Mouse (Mus musculus): ENCODE measurements around the gene Catsper4. TPM values are rescaled to one million over a fixed set of nuclear protein-coding genes. Genes with fewer than 3 reads are reported as not detected.

Catsper4 gene
- polyA plus RNA-seq, 1 experiment from 2014 or later: 0.32 TPM

DNA sequence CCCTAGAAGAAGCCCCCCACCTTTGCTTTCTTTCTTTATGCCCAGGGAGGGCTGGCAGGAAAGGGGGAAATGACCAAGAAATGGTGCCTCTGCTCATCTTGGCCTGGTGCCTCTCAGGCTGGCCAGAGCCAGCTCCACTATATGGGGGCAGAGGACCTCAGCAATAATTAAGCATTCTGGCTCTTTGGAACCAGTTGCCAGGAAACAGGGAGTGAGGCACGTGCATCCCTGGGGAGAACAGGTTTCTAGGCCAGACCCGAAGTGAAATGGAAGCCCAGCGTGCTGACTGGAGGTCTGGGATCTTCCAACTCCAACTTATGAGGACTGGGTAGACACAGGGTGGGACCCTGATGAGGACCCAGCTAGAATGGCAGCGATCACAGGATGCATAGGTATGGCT lies 19.1 kb upstream of the Catsper4 start:
- Histone ChIP-seq H3K4me2 (replicated peaks; ENCODE audit: low read depth, low read length) (no peak overlapping the region), H3K4me1 (ENCODE audit: control insufficient read depth, insufficient read depth, low read length) (peaks cover 20% of the 10 kb centered on the region), H3K9me3 (ENCODE audit: control insufficient read depth, low read depth, low read length) (no peaks in the 10 kb centered on the region), H3K36me3 (ENCODE audit: control insufficient read depth, insufficient read depth, low read length) (no peaks in the 10 kb centered on the region), H3K27me3 (ENCODE audit: control insufficient read depth, insufficient read depth, low read length) (peaks cover 14% of the 10 kb centered on the region; the same call in 1 of the 2 replicates), H3K9ac (replicated peaks; ENCODE audit: low read depth, low read length) (no peak overlapping the region), H3K27ac (ENCODE audit: low read length) (no peak overlapping the region), H3K4me3 (ENCODE audit: low read depth, low read length) (no peak overlapping the region)
- ATAC-seq (ENCODE audit: insufficient number of reproducible peaks, insufficient read depth, low FRiP score, low read depth): no peak
- WGBS: 59% methylated on average over 4 of the region's 4 CpGs

DNA sequence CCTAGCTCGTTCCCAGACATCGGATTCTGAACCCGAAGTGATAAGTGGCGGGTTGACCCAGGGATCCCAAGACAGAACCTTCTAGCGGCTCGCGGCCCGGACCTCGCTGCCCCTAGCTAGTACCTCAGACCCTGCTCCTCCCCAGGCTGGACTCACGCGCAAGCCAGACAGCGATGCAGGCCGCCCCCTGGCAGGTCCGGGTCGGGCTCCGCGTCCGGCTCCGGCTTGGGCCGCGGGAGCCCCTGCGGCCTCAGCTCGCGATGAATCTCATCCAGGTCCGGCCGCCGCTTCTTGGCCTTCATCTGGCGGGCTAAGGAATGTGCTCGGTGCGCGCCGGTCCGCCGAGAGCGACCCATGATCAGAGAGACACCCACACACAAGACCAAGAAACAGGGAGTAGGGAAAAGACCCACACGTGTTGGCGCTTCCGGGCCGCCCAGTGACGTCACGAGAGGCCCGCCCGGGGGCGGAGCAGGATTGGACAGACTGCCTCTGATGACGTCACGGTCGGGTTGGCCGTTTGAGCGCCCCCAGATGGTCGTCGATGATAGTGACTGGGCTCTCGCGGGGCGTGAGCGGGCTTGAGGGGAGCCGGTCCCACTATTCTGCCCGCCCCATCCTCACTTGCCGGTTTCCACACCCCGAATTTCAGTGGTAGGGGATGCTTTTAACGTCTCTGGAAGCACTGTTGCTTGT lies 18.1 kb upstream of the Catsper4 start, which contains the start of gene Zfp593:
Gene Zfp593 (minus strand): TSS at position 445 of the 696 bp plus-strand sequence.
- H3K4me3 ChIP-seq (ENCODE audit: low read depth, low read length): peak within 1 kb of the TSS; percentile 53
- peak within 1 kb of the TSS; percentile 87 for H3K4me2 ChIP-seq (replicated peaks; ENCODE audit: low read depth, low read length)
- no peaks in the 10 kb centered on the region for H3K36me3 ChIP-seq (ENCODE audit: control insufficient read depth, insufficient read depth, low read length)
- H3K9ac ChIP-seq (replicated peaks; ENCODE audit: low read depth, low read length): peak within 1 kb of the TSS; percentile 77
- peak; percentile 74 for ATAC-seq (ENCODE audit: insufficient number of reproducible peaks, insufficient read depth, low FRiP score, low read depth)
- H3K4me1 ChIP-seq (ENCODE audit: control insufficient read depth, insufficient read depth, low read length): peaks cover 15% of the 10 kb centered on the region
- 0 out of 2 replicates have a peak, but pooled peaks cover 7% of the 10 kb centered on the region for H3K27me3 ChIP-seq (ENCODE audit: control insufficient read depth, insufficient read depth, low read length)
- WGBS: under 1% methylated on average over 60 of the region's 60 CpGs
- H3K9me3 ChIP-seq (ENCODE audit: control insufficient read depth, low read depth, low read length): no peaks in the 10 kb centered on the region
- H3K27ac ChIP-seq (ENCODE audit: low read length): no peak within 1 kb of the TSS

DNA sequence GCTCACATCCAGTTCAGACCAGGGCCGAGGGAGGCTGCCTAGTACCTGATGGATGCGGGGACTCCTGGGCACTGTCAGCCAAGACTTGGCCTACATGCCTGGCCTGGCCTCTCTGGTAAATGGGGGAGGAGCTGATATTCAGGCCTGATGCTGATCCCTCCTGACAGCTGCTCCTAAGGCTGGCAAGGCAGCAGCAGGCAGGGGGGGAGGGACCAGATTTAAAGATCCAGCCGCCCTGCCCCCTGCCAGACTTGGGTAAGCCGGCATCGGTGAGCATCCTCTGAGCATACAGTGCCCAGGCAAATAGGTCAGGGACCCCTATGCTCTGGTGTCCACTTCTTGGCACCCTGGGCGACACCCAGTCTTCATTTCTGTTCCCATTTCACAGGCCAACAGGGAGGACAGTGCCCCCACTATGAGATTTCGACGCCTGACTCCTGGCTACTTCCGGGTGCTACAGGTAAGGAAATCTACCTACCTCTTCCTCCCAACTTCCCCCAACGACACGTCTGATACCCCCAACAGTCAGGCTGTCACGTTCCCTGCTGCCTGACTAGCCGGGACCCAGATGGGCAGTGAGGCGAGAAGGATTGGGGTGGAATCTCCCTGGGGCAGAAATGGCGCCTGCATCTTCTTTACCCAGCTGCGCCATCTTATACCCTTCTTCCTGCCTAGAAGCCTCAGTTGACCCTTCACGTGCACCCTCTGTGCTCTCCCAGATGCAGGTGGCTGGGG lies 16.5 kb upstream of the Catsper4 start, which contains the start of gene E130218I03Rik:
Gene E130218I03Rik (plus strand): TSS at position 147 of the 735 bp plus-strand sequence.
- ATAC-seq (ENCODE audit: insufficient number of reproducible peaks, insufficient read depth, low FRiP score, low read depth): no peak
- Histone ChIP-seq H3K4me3 (ENCODE audit: low read depth, low read length) (peak within 1 kb of the TSS; percentile 53), H3K4me1 (ENCODE audit: control insufficient read depth, insufficient read depth, low read length) (peaks cover 9% of the 10 kb centered on the region), H3K9me3 (ENCODE audit: control insufficient read depth, low read depth, low read length) (no peaks in the 10 kb centered on the region), H3K36me3 (ENCODE audit: control insufficient read depth, insufficient read depth, low read length) (no peaks in the 10 kb centered on the region), H3K27me3 (ENCODE audit: control insufficient read depth, insufficient read depth, low read length) (0 out of 2 replicates have a peak, but pooled peaks cover 3% of the 10 kb centered on the region), H3K27ac (ENCODE audit: low read length) (no peak within 1 kb of the TSS), H3K4me2 (replicated peaks; ENCODE audit: low read depth, low read length) (peak within 1 kb of the TSS; percentile 87), H3K9ac (replicated peaks; ENCODE audit: low read depth, low read length) (0 out of 2 replicates have a peak within 1 kb of the TSS, but pooled peaks have one; percentile 77)
- WGBS: 93% methylated on average over 17 of the region's 17 CpGs

- Histone ChIP-seq H3K4me1 (ENCODE audit: control insufficient read depth, insufficient read depth, low read length) (0 out of 2 replicates have a peak, but pooled peaks cover 2% of the 10 kb centered on the region), H3K9me3 (ENCODE audit: control insufficient read depth, low read depth, low read length) (no peaks in the 10 kb centered on the region), H3K4me3 (ENCODE audit: low read depth, low read length) (no peak overlapping the region), H3K36me3 (ENCODE audit: control insufficient read depth, insufficient read depth, low read length) (no peaks in the 10 kb centered on the region), H3K27ac (ENCODE audit: low read length) (no peak overlapping the region), H3K27me3 (ENCODE audit: control insufficient read depth, insufficient read depth, low read length) (no peaks in the 10 kb centered on the region), H3K9ac (replicated peaks; ENCODE audit: low read depth, low read length) (no peak overlapping the region), H3K4me2 (replicated peaks; ENCODE audit: low read depth, low read length) (peak overlapping the region; percentile 32)
- ATAC-seq (ENCODE audit: insufficient number of reproducible peaks, insufficient read depth, low FRiP score, low read depth): no peak
- 10% methylated on average over 10 of the region's 10 CpGs for WGBS
Observed at GRCm38 (mm10) chr4:134238686-134239085, 11.5 kb upstream of the Catsper4 start.

- Histone ChIP-seq H3K4me2 (replicated peaks; ENCODE audit: low read depth, low read length) (peak within 1 kb of the TSS; percentile 32), H3K4me3 (ENCODE audit: low read depth, low read length) (peak within 1 kb of the TSS; percentile 27), H3K27ac (ENCODE audit: low read length) (no peak within 1 kb of the TSS), H3K9ac (replicated peaks; ENCODE audit: low read depth, low read length) (no peak within 1 kb of the TSS), H3K36me3 (ENCODE audit: control insufficient read depth, insufficient read depth, low read length) (no peaks in the 10 kb centered on the region), H3K27me3 (ENCODE audit: control insufficient read depth, insufficient read depth, low read length) (no peaks in the 10 kb centered on the region), H3K9me3 (ENCODE audit: control insufficient read depth, low read depth, low read length) (no peaks in the 10 kb centered on the region), H3K4me1 (ENCODE audit: control insufficient read depth, insufficient read depth, low read length) (0 out of 2 replicates have a peak, but pooled peaks cover 2% of the 10 kb centered on the region)
- WGBS: 3% methylated on average over 18 of the region's 18 CpGs
- peak; percentile 93 for ATAC-seq (ENCODE audit: insufficient number of reproducible peaks, insufficient read depth, low FRiP score, low read depth)
Observed at GRCm38 (mm10) chr4:134238279-134238651, 11.1 kb upstream of the Catsper4 start, which contains the start of gene Cnksr1. Gene Cnksr1 (minus strand): TSS chr4:134238399.

DNA sequence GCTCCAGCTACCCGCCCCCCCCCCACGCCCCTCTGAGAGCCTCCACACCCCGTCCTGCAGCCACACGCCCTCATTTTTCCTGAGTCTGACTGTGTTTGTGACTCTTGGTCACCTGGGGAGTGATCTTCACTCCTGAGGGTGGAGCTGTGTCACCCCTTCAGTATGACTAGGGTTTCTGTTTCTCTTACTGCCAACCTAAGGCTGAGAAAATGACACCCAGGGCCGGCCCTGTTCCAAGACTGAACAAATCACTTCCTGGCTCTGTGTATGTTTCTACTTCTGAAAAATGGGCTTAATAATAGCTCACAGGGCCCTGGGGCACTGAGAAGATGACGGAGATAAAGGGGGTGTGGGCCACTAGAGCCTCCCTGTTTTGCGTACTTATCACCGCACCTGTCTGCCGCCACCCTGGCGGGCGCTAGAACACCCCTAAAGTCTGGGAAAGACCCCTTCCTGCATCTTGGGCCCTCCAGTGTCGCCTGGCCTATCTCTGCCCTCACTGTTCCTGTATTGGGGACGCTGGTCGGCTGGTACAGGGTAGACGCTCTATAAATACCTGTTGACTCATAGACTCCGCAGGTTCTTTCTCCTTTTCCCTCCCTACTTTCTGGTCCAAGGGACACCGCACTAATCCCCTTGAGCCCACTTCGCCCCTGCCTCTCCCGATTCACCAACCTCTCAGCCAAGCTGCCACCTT lies 10.5 kb upstream of the Catsper4 start:
- Histone ChIP-seq H3K36me3 (ENCODE audit: control insufficient read depth, insufficient read depth, low read length) (no peaks in the 10 kb centered on the region), H3K4me2 (replicated peaks; ENCODE audit: low read depth, low read length) (peak overlapping the region; percentile 32), H3K4me3 (ENCODE audit: low read depth, low read length) (peak overlapping the region; percentile 27), H3K4me1 (ENCODE audit: control insufficient read depth, insufficient read depth, low read length) (0 out of 2 replicates have a peak, but pooled peaks cover 2% of the 10 kb centered on the region), H3K9me3 (ENCODE audit: control insufficient read depth, low read depth, low read length) (no peaks in the 10 kb centered on the region), H3K27me3 (ENCODE audit: control insufficient read depth, insufficient read depth, low read length) (no peaks in the 10 kb centered on the region), H3K27ac (ENCODE audit: low read length) (no peak overlapping the region), H3K9ac (replicated peaks; ENCODE audit: low read depth, low read length) (no peak overlapping the region)
- 18% methylated on average over 19 of the region's 19 CpGs for WGBS
- peak; percentile 39; the same call in 1 of the 2 replicates for ATAC-seq (ENCODE audit: insufficient number of reproducible peaks, insufficient read depth, low FRiP score, low read depth)

DNA sequence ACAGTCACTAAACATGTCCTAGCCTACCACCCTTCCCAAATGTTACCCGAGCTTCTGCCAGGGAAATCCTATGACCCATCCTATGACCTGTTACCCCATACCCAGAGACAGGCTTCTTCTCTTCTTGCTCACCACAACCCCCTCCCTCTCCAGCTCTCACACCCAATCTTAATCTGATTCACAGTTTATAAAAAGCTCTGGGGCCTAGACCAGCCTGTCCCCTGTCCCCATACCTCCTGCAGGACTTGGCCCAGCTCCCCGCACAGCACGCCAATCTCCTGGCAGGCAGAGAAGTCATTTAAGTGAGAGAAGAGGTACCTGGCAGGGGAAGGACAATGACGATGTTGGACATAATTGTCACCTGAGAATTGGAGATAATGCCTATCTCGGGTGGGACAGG lies 7.7 kb upstream of the Catsper4 start:
- H3K27me3 ChIP-seq (ENCODE audit: control insufficient read depth, insufficient read depth, low read length): no peaks in the 10 kb centered on the region
- no peak overlapping the region for H3K27ac ChIP-seq (ENCODE audit: low read length)
- 0 out of 2 replicates have a peak, but pooled peaks cover 2% of the 10 kb centered on the region for H3K4me1 ChIP-seq (ENCODE audit: control insufficient read depth, insufficient read depth, low read length)
- H3K4me2 ChIP-seq (replicated peaks; ENCODE audit: low read depth, low read length): no peak overlapping the region
- WGBS: 77% methylated on average over 5 of the region's 5 CpGs
- H3K4me3 ChIP-seq (ENCODE audit: low read depth, low read length): no peak overlapping the region
- ATAC-seq (ENCODE audit: insufficient number of reproducible peaks, insufficient read depth, low FRiP score, low read depth): no peak
- no peak overlapping the region for H3K9ac ChIP-seq (replicated peaks; ENCODE audit: low read depth, low read length)
- H3K9me3 ChIP-seq (ENCODE audit: control insufficient read depth, low read depth, low read length): no peaks in the 10 kb centered on the region
- H3K36me3 ChIP-seq (ENCODE audit: control insufficient read depth, insufficient read depth, low read length): no peaks in the 10 kb centered on the region

GRCm38 (mm10) chr4:134230431-134230830 lies 3.2 kb upstream of the Catsper4 start:
- no peaks in the 10 kb centered on the region for H3K36me3 ChIP-seq (ENCODE audit: control insufficient read depth, insufficient read depth, low read length)
- no peak for ATAC-seq (ENCODE audit: insufficient number of reproducible peaks, insufficient read depth, low FRiP score, low read depth)
- H3K27me3 ChIP-seq (ENCODE audit: control insufficient read depth, insufficient read depth, low read length): no peaks in the 10 kb centered on the region
- H3K4me2 ChIP-seq (replicated peaks; ENCODE audit: low read depth, low read length): no peak overlapping the region
- 26% methylated on average over 8 of the region's 8 CpGs for WGBS
- H3K9me3 ChIP-seq (ENCODE audit: control insufficient read depth, low read depth, low read length): no peaks in the 10 kb centered on the region
- no peak overlapping the region for H3K9ac ChIP-seq (replicated peaks; ENCODE audit: low read depth, low read length)
- no peak overlapping the region for H3K27ac ChIP-seq (ENCODE audit: low read length)
- H3K4me1 ChIP-seq (ENCODE audit: control insufficient read depth, insufficient read depth, low read length): no peaks in the 10 kb centered on the region
- H3K4me3 ChIP-seq (ENCODE audit: low read depth, low read length): no peak overlapping the region
